Mouse (Mus musculus) thymus, adult 2 months (tissue): ENCODE results near the gene Blnk.
A peak's percentile ranks its signal among the peaks of the same experiment; 100 is the strongest.

Experiments
- CTCF ChIP-seq: fragments of 200-500 bp; IDR thresholded peaks from 2 replicates; pipeline ENCODE4 v1.5.1; 2012; ENCODE audit warnings: mild to moderate bottlenecking, control low read depth, low read length, moderate library complexity, borderline replicate concordance; ENCODE audit not compliant: control insufficient read depth, poor library complexity, insufficient read depth; ENCODE audit errors: extremely low read depth
- POLR2A ChIP-seq: fragments of 200-500 bp; IDR thresholded peaks from 2 replicates; pipeline ENCODE4 v1.6.1; 2012; ENCODE audit warnings: mild to moderate bottlenecking, low read length, control low read depth, moderate library complexity; ENCODE audit not compliant: control insufficient read depth, poor library complexity, insufficient read depth; ENCODE audit errors: extremely low read depth

DNA sequence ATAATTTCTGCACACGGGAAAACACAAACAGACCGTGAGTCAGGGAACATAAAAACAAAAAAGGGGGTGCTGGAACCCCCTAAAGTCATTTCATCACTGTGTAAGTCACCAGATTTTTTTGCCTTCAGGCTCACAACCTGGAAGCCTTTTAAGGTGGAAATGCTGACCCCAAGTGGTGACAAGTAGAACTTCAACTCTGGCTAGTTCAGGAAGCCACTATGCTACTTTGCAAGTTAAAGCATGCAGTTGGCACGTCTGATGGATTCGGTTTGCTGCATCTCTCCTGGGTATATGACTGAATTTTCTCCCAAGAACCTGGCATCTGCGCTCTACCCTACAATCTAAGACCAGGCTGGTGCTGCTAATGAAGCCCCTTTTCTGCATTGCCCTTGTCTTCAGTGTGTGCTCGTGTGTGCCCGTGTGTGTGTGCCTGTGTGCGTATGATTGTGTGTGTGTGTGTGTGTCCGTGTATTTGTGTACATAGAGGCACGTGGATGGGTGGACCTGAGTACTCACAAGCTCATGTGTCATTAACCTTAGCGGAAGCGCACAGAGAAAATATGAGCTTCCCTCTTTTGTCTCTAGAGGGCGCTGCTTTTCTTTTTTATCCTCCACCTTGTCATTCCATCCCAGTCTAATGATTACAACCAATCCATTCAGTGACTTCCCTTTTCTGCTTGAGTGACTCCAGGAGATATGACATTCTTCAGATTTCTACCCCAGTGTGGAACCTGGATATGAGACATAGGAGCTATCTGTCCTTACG is 21.8 kb upstream of the Blnk start:
- no peak for TF ChIP-seq POLR2A
- peak; percentile 50; the same call in 1 of the 2 replicates for TF ChIP-seq CTCF
